Mouse (Mus musculus): ENCODE results near the gene Mrc1. TPM values are rescaled to one million over a fixed set of nuclear protein-coding genes. Genes with fewer than 3 reads are reported as not detected.
"Not testable (repeated sequence)": the region's sequence is repeated elsewhere in the genome, so short reads cannot be mapped to it uniquely, and the experiment has no call there.

Gene Mrc1
- total and polyA plus RNA-seq, 3 experiments, result 0.17 to 0.89 (median 0.73) TPM

DNA sequence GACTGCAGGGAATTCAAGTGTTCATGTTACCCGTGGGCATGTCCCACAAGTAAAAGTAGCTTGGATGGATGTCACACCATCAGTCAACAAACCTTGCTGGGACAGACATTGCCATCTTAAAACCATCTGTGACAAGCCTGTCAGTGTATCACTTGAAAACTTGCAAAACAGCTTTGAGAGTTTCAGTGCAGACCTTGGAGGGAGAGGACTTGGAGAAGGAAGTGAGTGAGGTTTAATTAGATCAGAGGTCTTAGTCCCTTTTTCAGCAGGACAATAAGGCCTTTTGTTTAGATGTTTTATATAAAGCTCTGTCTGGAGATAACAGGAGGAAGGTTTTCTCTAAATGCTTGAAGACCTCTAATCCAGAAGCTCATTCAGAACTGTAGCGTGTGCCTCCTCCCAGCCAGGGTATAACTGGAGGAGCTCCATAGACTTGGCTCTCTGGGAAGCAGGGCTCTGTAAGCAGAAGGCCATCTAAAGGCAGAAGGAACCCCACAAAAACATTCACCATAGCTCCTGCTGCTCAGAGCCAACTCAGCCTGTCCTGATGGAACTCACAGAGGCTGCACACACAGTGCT lies 30.8 kb upstream of the Mrc1 start:
- H3K79me2 ChIP-seq (replicated peaks; ENCODE audit: control insufficient read depth, extremely low read depth, insufficient read depth, poor library complexity, severe bottlenecking); H3K4me1 ChIP-seq (ENCODE audit: control insufficient read depth in 1 of 2, insufficient read depth in 2 of 2); in situ Hi-C loops (cut with MboI; ENCODE audit: low pct_ligation_motif_present, low pct_unique_long_range_greater_than_20kb, low sequenced_read_pairs); H3K27me3 ChIP-seq (replicated peaks); dilution Hi-C loops (cut with MboI; ENCODE audit: extremely low pct_ligation_motif_present, extremely low pct_unique_long_range_greater_than_20kb, low sequenced_read_pairs); H3K27ac ChIP-seq (ENCODE audit: insufficient read depth, low read depth); H3K4me3 ChIP-seq (replicated peaks in 1 of 3; ENCODE audit: low read depth in 2 of 3, low read length in 2 of 3, poor library complexity in 1 of 3); DNase-seq (ENCODE audit: extremely low read depth); H3K36me3 ChIP-seq (replicated peaks in 1 of 2; ENCODE audit: control insufficient read depth in 1 of 2, insufficient read depth in 1 of 2, low read length in 1 of 2); H3K4me2 ChIP-seq (ENCODE audit: insufficient read depth, low read depth, poor library complexity, severe bottlenecking); H3K9ac ChIP-seq (ENCODE audit: insufficient read depth, low read depth); H3K9me3 ChIP-seq (replicated peaks; ENCODE audit: low read length): not testable (repeated sequence)

DNA sequence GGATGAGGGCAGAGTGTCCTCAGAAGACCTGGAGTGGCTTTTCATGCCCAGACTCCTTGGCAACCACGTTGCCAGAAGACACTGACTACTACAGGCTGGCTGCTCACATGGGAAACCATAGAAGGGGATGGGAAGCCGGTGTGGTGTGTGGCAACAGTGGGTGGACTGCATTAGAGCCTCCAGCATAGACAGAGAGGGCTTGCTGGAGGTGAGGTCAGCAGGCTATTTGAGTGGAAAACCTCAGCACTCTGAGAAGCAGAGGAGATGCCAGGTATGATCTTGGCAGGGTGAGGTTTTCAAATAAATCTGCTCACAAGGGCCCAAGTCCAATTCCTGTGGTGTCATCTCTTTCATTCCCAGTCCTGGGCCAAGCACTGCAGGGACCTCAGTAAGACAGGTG lies 29.6 kb upstream of the Mrc1 start:
- dilution Hi-C loops (cut with MboI; ENCODE audit: extremely low pct_ligation_motif_present, extremely low pct_unique_long_range_greater_than_20kb, low sequenced_read_pairs) (no loop called here), in situ Hi-C loops (cut with MboI; ENCODE audit: low pct_ligation_motif_present, low pct_unique_long_range_greater_than_20kb, low sequenced_read_pairs) (no loop called here)
- Histone ChIP-seq H3K4me3 (replicated peaks in 1 of 3; ENCODE audit: low read depth in 2 of 3, low read length in 2 of 3, poor library complexity in 1 of 3) (no peak overlapping the region), H3K4me2 (ENCODE audit: insufficient read depth, low read depth, poor library complexity, severe bottlenecking) (no peak overlapping the region), H3K36me3 (replicated peaks in 1 of 2; ENCODE audit: control insufficient read depth in 1 of 2, insufficient read depth in 1 of 2, low read length in 1 of 2) (no peaks in the 10 kb centered on the region), H3K27ac (ENCODE audit: insufficient read depth, low read depth) (no peak overlapping the region), H3K79me2 (replicated peaks; ENCODE audit: control insufficient read depth, extremely low read depth, insufficient read depth, poor library complexity, severe bottlenecking) (no peaks in the 10 kb centered on the region), H3K9me3 (replicated peaks; ENCODE audit: low read length) (no peaks in the 10 kb centered on the region), H3K9ac (ENCODE audit: insufficient read depth, low read depth) (no peak overlapping the region), H3K27me3 (replicated peaks) (no peaks in the 10 kb centered on the region), H3K4me1 (ENCODE audit: control insufficient read depth in 1 of 2, insufficient read depth in 2 of 2) (no peaks in the 10 kb centered on the region)
- TF ChIP-seq CTCF (conservative IDR thresholded peaks at IDR 0.05 in 1 of 2, IDR thresholded peaks at IDR 0.05 in 1 of 2; ENCODE audit: low read depth in 2 of 2, low read length in 2 of 2), result no peak
- no peak for TF ChIP-seq ELF1 (IDR thresholded peaks at IDR 0.05; ENCODE audit: low read depth, low read length)
- TF ChIP-seq POLR2AphosphoS2 (IDR thresholded peaks at IDR 0.05; ENCODE audit: low read depth, low read length), result no peak
- TF ChIP-seq USF1 (IDR thresholded peaks at IDR 0.05; ENCODE audit: low read depth, low read length), result no peak
- TF ChIP-seq TCF12 (IDR thresholded peaks at IDR 0.05; ENCODE audit: low read depth, low read length), result no peak
- no peak for TF ChIP-seq CHD1 (IDR thresholded peaks at IDR 0.05; ENCODE audit: low read depth, low read length)
- DNase-seq (ENCODE audit: extremely low read depth), result no peak

DNA sequence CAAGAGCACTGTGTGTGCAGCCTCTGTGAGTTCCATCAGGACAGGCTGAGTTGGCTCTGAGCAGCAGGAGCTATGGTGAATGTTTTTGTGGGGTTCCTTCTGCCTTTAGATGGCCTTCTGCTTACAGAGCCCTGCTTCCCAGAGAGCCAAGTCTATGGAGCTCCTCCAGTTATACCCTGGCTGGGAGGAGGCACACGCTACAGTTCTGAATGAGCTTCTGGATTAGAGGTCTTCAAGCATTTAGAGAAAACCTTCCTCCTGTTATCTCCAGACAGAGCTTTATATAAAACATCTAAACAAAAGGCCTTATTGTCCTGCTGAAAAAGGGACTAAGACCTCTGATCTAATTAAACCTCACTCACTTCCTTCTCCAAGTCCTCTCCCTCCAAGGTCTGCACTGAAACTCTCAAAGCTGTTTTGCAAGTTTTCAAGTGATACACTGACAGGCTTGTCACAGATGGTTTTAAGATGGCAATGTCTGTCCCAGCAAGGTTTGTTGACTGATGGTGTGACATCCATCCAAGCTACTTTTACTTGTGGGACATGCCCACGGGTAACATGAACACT lies 28.2 kb upstream of the Mrc1 start:
- H3K27ac ChIP-seq (ENCODE audit: insufficient read depth, low read depth); dilution Hi-C loops (cut with MboI; ENCODE audit: extremely low pct_ligation_motif_present, extremely low pct_unique_long_range_greater_than_20kb, low sequenced_read_pairs); H3K27me3 ChIP-seq (replicated peaks); DNase-seq (ENCODE audit: extremely low read depth); H3K36me3 ChIP-seq (replicated peaks in 1 of 2; ENCODE audit: control insufficient read depth in 1 of 2, insufficient read depth in 1 of 2, low read length in 1 of 2); H3K9ac ChIP-seq (ENCODE audit: insufficient read depth, low read depth); H3K4me1 ChIP-seq (ENCODE audit: control insufficient read depth in 1 of 2, insufficient read depth in 2 of 2); H3K4me2 ChIP-seq (ENCODE audit: insufficient read depth, low read depth, poor library complexity, severe bottlenecking); in situ Hi-C loops (cut with MboI; ENCODE audit: low pct_ligation_motif_present, low pct_unique_long_range_greater_than_20kb, low sequenced_read_pairs); H3K9me3 ChIP-seq (replicated peaks; ENCODE audit: low read length); H3K79me2 ChIP-seq (replicated peaks; ENCODE audit: control insufficient read depth, extremely low read depth, insufficient read depth, poor library complexity, severe bottlenecking); H3K4me3 ChIP-seq (replicated peaks in 1 of 3; ENCODE audit: low read depth in 2 of 3, low read length in 2 of 3, poor library complexity in 1 of 3): not testable (repeated sequence)

DNA sequence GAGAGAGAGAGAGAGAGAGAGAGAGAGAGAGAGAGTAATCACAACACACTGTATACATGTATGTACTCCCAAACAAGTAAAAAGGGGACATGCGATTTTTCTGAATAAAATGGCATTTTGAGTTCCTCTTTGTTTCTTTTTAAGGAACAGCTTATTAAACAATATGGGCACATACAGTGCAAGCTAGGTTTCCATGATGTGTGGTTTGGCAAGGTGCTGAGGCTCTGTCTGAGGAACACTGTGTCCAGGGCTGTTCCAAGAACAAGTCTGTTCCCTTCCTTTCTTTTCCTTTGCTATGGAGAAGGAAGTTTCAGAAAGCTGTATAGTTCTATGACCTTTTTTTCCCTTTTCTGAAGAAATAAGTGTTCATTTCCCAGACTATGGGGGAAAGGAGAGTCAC lies 24.9 kb upstream of the Mrc1 start:
- Histone ChIP-seq H3K27me3 (replicated peaks) (no peaks in the 10 kb centered on the region), H3K27ac (ENCODE audit: insufficient read depth, low read depth) (no peak overlapping the region), H3K36me3 (replicated peaks in 1 of 2; ENCODE audit: control insufficient read depth in 1 of 2, insufficient read depth in 1 of 2, low read length in 1 of 2) (no peaks in the 10 kb centered on the region), H3K79me2 (replicated peaks; ENCODE audit: control insufficient read depth, extremely low read depth, insufficient read depth, poor library complexity, severe bottlenecking) (no peaks in the 10 kb centered on the region), H3K4me2 (ENCODE audit: insufficient read depth, low read depth, poor library complexity, severe bottlenecking) (no peak overlapping the region), H3K4me3 (replicated peaks in 1 of 3; ENCODE audit: low read depth in 2 of 3, low read length in 2 of 3, poor library complexity in 1 of 3) (no peak overlapping the region), H3K4me1 (ENCODE audit: control insufficient read depth in 1 of 2, insufficient read depth in 2 of 2) (peaks cover 6 to 20% of the 10 kb centered on the region in 2 experiments), H3K9ac (ENCODE audit: insufficient read depth, low read depth) (no peak overlapping the region), H3K9me3 (replicated peaks; ENCODE audit: low read length) (no peaks in the 10 kb centered on the region)
- dilution Hi-C loops (cut with MboI; ENCODE audit: extremely low pct_ligation_motif_present, extremely low pct_unique_long_range_greater_than_20kb, low sequenced_read_pairs) (no loop called here), in situ Hi-C loops (cut with MboI; ENCODE audit: low pct_ligation_motif_present, low pct_unique_long_range_greater_than_20kb, low sequenced_read_pairs) (no loop called here)
- DNase-seq (ENCODE audit: extremely low read depth), result no peak
- no peak for TF ChIP-seq ELF1 (IDR thresholded peaks at IDR 0.05; ENCODE audit: low read depth, low read length)
- no peak for TF ChIP-seq RAD21 (IDR thresholded peaks at IDR 0.05; ENCODE audit: low read depth, low read length)
- TF ChIP-seq MAZ (IDR thresholded peaks at IDR 0.05; ENCODE audit: low read depth, low read length), result no peak
- TF ChIP-seq ZKSCAN1 (IDR thresholded peaks at IDR 0.05; ENCODE audit: borderline replicate concordance, low read depth, low read length), result no peak
- no peak for TF ChIP-seq MXI1 (IDR thresholded peaks at IDR 0.05; ENCODE audit: low read depth, low read length)
- no peak for TF ChIP-seq NRF1 (IDR thresholded peaks at IDR 0.05; ENCODE audit: low read depth, low read length)
- no peak for TF ChIP-seq CTCF (conservative IDR thresholded peaks at IDR 0.05 in 1 of 2, IDR thresholded peaks at IDR 0.05 in 1 of 2; ENCODE audit: low read depth in 2 of 2, low read length in 2 of 2)
- TF ChIP-seq UBTF (IDR thresholded peaks at IDR 0.05; ENCODE audit: low read depth, low read length), result no peak
- no peak for TF ChIP-seq USF1 (IDR thresholded peaks at IDR 0.05; ENCODE audit: low read depth, low read length)
- no peak for TF ChIP-seq BHLHE40 (IDR thresholded peaks at IDR 0.05; ENCODE audit: low read depth, low read length)
- TF ChIP-seq ZMIZ1 (IDR thresholded peaks at IDR 0.05; ENCODE audit: low read depth, low read length), result no peak
- no peak for TF ChIP-seq IRF4 (IDR thresholded peaks at IDR 0.05; ENCODE audit: low read depth, low read length)
- no peak for TF ChIP-seq CHD1 (IDR thresholded peaks at IDR 0.05; ENCODE audit: low read depth, low read length)
